Mouse (Mus musculus) heart, adult 2 months (tissue): Measurements from ENCODE around the gene Trak2.

Experiments used
- CTCF ChIP-seq: fragments of 200-600 bp; IDR thresholded peaks from 2 replicates; pipeline ENCODE4 v1.8.1; 2022; ENCODE audit warnings: antibody characterized with exemption, mild to moderate bottlenecking, moderate library complexity
- EP300 ChIP-seq: fragments of 200-500 bp; IDR thresholded peaks from 2 replicates; pipeline ENCODE4 v1.6.1; 2011; ENCODE audit warnings: low read depth, low read length, control low read depth; ENCODE audit not compliant: insufficient read depth
- POLR2A ChIP-seq: fragments of 200-500 bp; IDR thresholded peaks from 2 replicates; pipeline ENCODE4 v1.6.1; 2011; ENCODE audit warnings: mild to moderate bottlenecking, low read depth, low read length, control low read depth; ENCODE audit not compliant: insufficient read depth

GRCm38 (mm10) chr1:58954578-58955410 lies 18.4 kb downstream of the Trak2 start:
- TF ChIP-seq CTCF (no peak), EP300 (no peak), POLR2A (no peak)
